Mouse (Mus musculus): Measurements from ENCODE around the gene Bhmt. TPM values are rescaled to one million over a fixed set of nuclear protein-coding genes. Genes with fewer than 3 reads are reported as not detected.

Gene Bhmt
- total and polyA plus RNA-seq, 3 experiments = not detected

DNA sequence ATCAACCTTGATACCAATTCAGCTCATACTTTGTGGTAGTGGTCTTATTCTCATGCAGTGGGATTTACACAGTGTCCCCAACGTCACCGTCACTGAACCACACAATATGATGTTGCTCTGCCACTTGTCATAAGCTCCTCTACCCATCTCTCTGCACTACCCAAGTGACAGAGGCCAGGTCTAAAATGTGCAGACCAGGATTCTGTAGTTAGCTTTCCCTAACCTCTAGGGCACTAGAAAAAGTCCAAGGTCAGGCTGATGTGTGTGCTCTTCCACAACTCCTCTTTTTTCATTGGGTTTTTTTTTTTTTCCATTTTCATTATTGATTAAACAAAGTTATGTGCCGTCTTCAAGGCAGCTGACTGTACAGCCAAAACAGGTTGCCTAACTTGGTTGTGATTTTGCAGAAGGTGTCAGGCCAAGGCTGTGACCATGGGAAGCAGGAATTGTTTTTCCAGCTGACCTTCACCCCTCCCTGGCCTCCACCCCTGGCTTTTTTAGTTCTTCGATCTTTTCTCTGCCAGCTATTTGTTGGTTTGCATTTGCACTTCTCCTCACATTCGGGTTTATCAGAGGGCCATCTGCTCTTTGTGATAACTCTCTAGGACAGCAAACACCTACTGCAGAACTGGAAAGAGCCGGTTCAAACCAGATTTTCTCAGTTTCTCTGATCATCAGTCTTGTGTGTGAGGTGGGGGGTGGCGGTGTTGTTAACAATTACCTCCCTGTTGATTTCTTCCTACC lies 10.8 kb upstream of the Bhmt start:
- dilution Hi-C loops (cut with MboI; ENCODE audit: extremely low pct_ligation_motif_present, extremely low pct_unique_long_range_greater_than_20kb, low sequenced_read_pairs) (no loop called here), in situ Hi-C loops (cut with MboI; ENCODE audit: low pct_ligation_motif_present, low pct_unique_long_range_greater_than_20kb, low sequenced_read_pairs) (no loop called here)
- TF ChIP-seq CTCF (conservative IDR thresholded peaks at IDR 0.05 in 1 of 2, IDR thresholded peaks at IDR 0.05 in 1 of 2; ENCODE audit: low read depth in 2 of 2, low read length in 2 of 2) = no peak
- TF ChIP-seq KAT2A (IDR thresholded peaks at IDR 0.05; ENCODE audit: insufficient replicate concordance, low read length) = no peak
- TF ChIP-seq SIN3A (IDR thresholded peaks at IDR 0.05; ENCODE audit: low read length) = no peak
- TF ChIP-seq CHD1 (IDR thresholded peaks at IDR 0.05; ENCODE audit: low read depth, low read length) = no peak
- no peak for TF ChIP-seq NRF1 (IDR thresholded peaks at IDR 0.05; ENCODE audit: low read depth, low read length)
- TF ChIP-seq TBP (conservative IDR thresholded peaks at IDR 0.05; ENCODE audit: low read depth, low read length) = no peak
- TF ChIP-seq PAX5 (IDR thresholded peaks at IDR 0.05; ENCODE audit: low read length) = no peak
- TF ChIP-seq NELFE (IDR thresholded peaks at IDR 0.05; ENCODE audit: low read depth, low read length) = no peak
- TF ChIP-seq MYC (IDR thresholded peaks at IDR 0.05; ENCODE audit: low read depth, low read length) = no peak
- no peak for TF ChIP-seq JUN (IDR thresholded peaks at IDR 0.05; ENCODE audit: insufficient read depth, low read depth, low read length)
- no peak for TF ChIP-seq UBTF (IDR thresholded peaks at IDR 0.05; ENCODE audit: low read depth, low read length)
- TF ChIP-seq HCFC1 (IDR thresholded peaks at IDR 0.05; ENCODE audit: low read depth, low read length) = no peak
- DNase-seq (ENCODE audit: extremely low read depth) = no peak
- H3K9ac ChIP-seq (ENCODE audit: insufficient read depth, low read depth) = no peak overlapping the region
- H3K4me2 ChIP-seq (ENCODE audit: insufficient read depth, low read depth, poor library complexity, severe bottlenecking) = no peak overlapping the region
- no peak overlapping the region for H3K27ac ChIP-seq (ENCODE audit: insufficient read depth, low read depth)
- no peaks in the 10 kb centered on the region for H3K36me3 ChIP-seq (replicated peaks in 1 of 2; ENCODE audit: control insufficient read depth in 1 of 2, insufficient read depth in 1 of 2, low read length in 1 of 2)
- no peaks in the 10 kb centered on the region for H3K79me2 ChIP-seq (replicated peaks; ENCODE audit: control insufficient read depth, extremely low read depth, insufficient read depth, poor library complexity, severe bottlenecking)
- H3K4me1 ChIP-seq (ENCODE audit: control insufficient read depth in 1 of 2, insufficient read depth in 2 of 2) = 0 out of 4 replicates have a peak, but pooled peaks cover 0 to 2% of the 10 kb centered on the region in 2 experiments
- H3K27me3 ChIP-seq (replicated peaks) = no peaks in the 10 kb centered on the region
- no peak overlapping the region for H3K4me3 ChIP-seq (replicated peaks in 1 of 3; ENCODE audit: low read depth in 2 of 3, low read length in 2 of 3, poor library complexity in 1 of 3)
- H3K9me3 ChIP-seq (replicated peaks; ENCODE audit: low read length) = peaks cover 2% of the 10 kb centered on the region

DNA sequence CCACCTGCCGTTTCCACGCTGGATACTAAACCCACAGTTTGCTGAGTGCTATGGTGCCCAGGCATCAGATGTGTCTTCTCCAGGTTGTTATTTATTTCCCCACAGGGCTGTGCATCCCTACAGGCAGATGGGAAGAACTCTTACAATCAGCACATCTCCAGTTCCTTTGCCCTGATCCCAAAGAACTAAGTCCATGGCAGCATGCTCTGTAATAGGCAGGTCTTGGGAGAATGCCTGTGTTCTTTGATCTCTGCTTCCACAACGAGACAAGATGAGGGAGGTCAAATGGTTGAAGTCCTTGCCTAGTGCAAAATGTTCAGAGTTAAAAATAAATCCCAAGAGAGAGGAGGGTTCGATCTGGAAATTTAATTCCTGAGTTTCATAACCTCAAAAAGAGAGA lies 1.9 kb upstream of the Bhmt start:
- TF ChIP-seq POLR2A (IDR thresholded peaks at IDR 0.05; ENCODE audit: low read depth, low read length) (no peak), RCOR1 (conservative IDR thresholded peaks at IDR 0.05; ENCODE audit: low read depth, low read length) (no peak), PAX5 (IDR thresholded peaks at IDR 0.05; ENCODE audit: low read length) (no peak), TBP (conservative IDR thresholded peaks at IDR 0.05; ENCODE audit: low read depth, low read length) (no peak), ZMIZ1 (IDR thresholded peaks at IDR 0.05; ENCODE audit: low read depth, low read length) (no peak), UBTF (IDR thresholded peaks at IDR 0.05; ENCODE audit: low read depth, low read length) (no peak), IRF4 (IDR thresholded peaks at IDR 0.05; ENCODE audit: low read depth, low read length) (no peak), ZNF384 (IDR thresholded peaks at IDR 0.05; ENCODE audit: low read depth, low read length) (no peak), E2F4 (IDR thresholded peaks at IDR 0.05; ENCODE audit: insufficient replicate concordance, low read depth, low read length) (no peak)
- Histone ChIP-seq H3K9me3 (replicated peaks; ENCODE audit: low read length) (no peaks in the 10 kb centered on the region), H3K27ac (ENCODE audit: insufficient read depth, low read depth) (no peak overlapping the region), H3K36me3 (replicated peaks in 1 of 2; ENCODE audit: control insufficient read depth in 1 of 2, insufficient read depth in 1 of 2, low read length in 1 of 2) (no peaks in the 10 kb centered on the region), H3K27me3 (replicated peaks) (no peaks in the 10 kb centered on the region), H3K4me2 (ENCODE audit: insufficient read depth, low read depth, poor library complexity, severe bottlenecking) (no peak overlapping the region), H3K4me3 (replicated peaks in 1 of 3; ENCODE audit: low read depth in 2 of 3, low read length in 2 of 3, poor library complexity in 1 of 3) (no peak overlapping the region), H3K9ac (ENCODE audit: insufficient read depth, low read depth) (no peak overlapping the region), H3K4me1 (ENCODE audit: control insufficient read depth in 1 of 2, insufficient read depth in 2 of 2) (peaks cover 3 to 6% of the 10 kb centered on the region in 2 experiments; a peak in 2 of 4 replicates), H3K79me2 (replicated peaks; ENCODE audit: control insufficient read depth, extremely low read depth, insufficient read depth, poor library complexity, severe bottlenecking) (no peaks in the 10 kb centered on the region)
- in situ Hi-C loops (cut with MboI; ENCODE audit: low pct_ligation_motif_present, low pct_unique_long_range_greater_than_20kb, low sequenced_read_pairs) = no loop called here
- no peak for DNase-seq (ENCODE audit: extremely low read depth)
- dilution Hi-C loops (cut with MboI; ENCODE audit: extremely low pct_ligation_motif_present, extremely low pct_unique_long_range_greater_than_20kb, low sequenced_read_pairs) = no loop called here
